Mouse (Mus musculus): ENCODE data around the gene Akap7. TPM values are rescaled to one million over a fixed set of nuclear protein-coding genes. Genes with fewer than 3 reads are reported as not detected.

The Akap7 gene
- polyA plus RNA-seq, 1 experiment, result 10.6 TPM

GRCm38 (mm10) chr10:25120871-25121554 is 186.7 kb downstream of the Akap7 start:
- Histone ChIP-seq H3K4me3 (replicated peaks) (no peak overlapping the region), H3K36me3 (replicated peaks; ENCODE audit: low read length) (no peaks in the 10 kb centered on the region), H3K9me3 (0 out of 2 replicates have a peak, but pooled peaks cover 2% of the 10 kb centered on the region), H3K27me3 (replicated peaks) (no peaks in the 10 kb centered on the region), H3K4me1 (peaks cover 56% of the 10 kb centered on the region)
- TF ChIP-seq GATA1 (IDR thresholded peaks at IDR 0.05; ENCODE audit: borderline replicate concordance, low read length) (no peak), FLI1 (IDR thresholded peaks at IDR 0.05; ENCODE audit: low read length) (no peak)

Other genes with a start within 250 kb of the Akap7 start
- 8.3 and 33.7 TPM in 2 replicates for gene Epb41l2, start 51.9 kb upstream of the Akap7 start, polyA plus RNA-seq (2012; ENCODE audit: insufficient read depth, low replicate concordance)
- not detected in 2 replicates for gene Smlr1, start 228.4 kb upstream of the Akap7 start, polyA plus RNA-seq (2012; ENCODE audit: insufficient read depth, low replicate concordance)